In genomic region chr7:65365560-65365959, GRCm38 (mm10) we compare ENCODE assay signal across 19 mouse cellular contexts.
"Had no signal": no experiment of that assay in that cellular context is flagged by ENCODE, and none has a peak within 500 bp of the region (broad histone marks: within the 10 kb centered on the region; RNA-seq: fewer than 3 reads in every experiment).

No protein-coding gene starts in this region.

- ATAC-seq: forebrain, postnatal 0 days; hindbrain, postnatal 0 days had no signal

- H3K27me3 ChIP-seq: heart, embryonic 13.5 days; heart, embryonic 15.5 days; hindbrain, embryonic 13.5 days; hindbrain, embryonic 15.5 days; kidney, embryonic 15.5 days; limb, embryonic 12.5 days had no signal

- H3K36me3 ChIP-seq: heart, embryonic 13.5 days; heart, embryonic 15.5 days; hindbrain, embryonic 13.5 days; hindbrain, embryonic 15.5 days; kidney, embryonic 15.5 days; limb, embryonic 10.5 days; limb, embryonic 12.5 days; liver, embryonic 13.5 days; liver, embryonic 15.5 days had no signal

- H3K27ac ChIP-seq: heart, embryonic 10.5 days; heart, embryonic 13.5 days; heart, embryonic 15.5 days; hindbrain, embryonic 13.5 days; hindbrain, embryonic 15.5 days; hindbrain, postnatal 0 days; kidney, embryonic 15.5 days; left cerebral cortex, adult 2 months; limb, embryonic 10.5 days; limb, embryonic 12.5 days; liver, embryonic 13.5 days; liver, embryonic 15.5 days had no signal

- H3K4me3 ChIP-seq: heart, embryonic 10.5 days; heart, embryonic 13.5 days; heart, embryonic 15.5 days; hindbrain, embryonic 13.5 days; hindbrain, embryonic 15.5 days; kidney, embryonic 15.5 days; left cerebral cortex, adult 2 months; limb, embryonic 10.5 days; limb, embryonic 12.5 days; liver, embryonic 13.5 days; liver, embryonic 15.5 days had no signal

- H3K4me2 ChIP-seq: heart, embryonic 13.5 days; heart, embryonic 15.5 days; hindbrain, embryonic 13.5 days; hindbrain, embryonic 15.5 days; kidney, embryonic 15.5 days; limb, embryonic 12.5 days; liver, embryonic 11.5 days; liver, embryonic 13.5 days; liver, embryonic 15.5 days had no signal

- H3K9ac ChIP-seq: forebrain, postnatal 0 days; heart, embryonic 13.5 days; heart, embryonic 15.5 days; hindbrain, embryonic 13.5 days; hindbrain, embryonic 15.5 days; kidney, embryonic 15.5 days; limb, embryonic 12.5 days; liver, embryonic 13.5 days; liver, embryonic 15.5 days had no signal

- DNase-seq: forebrain, postnatal 0 days; gastrocnemius, postnatal 36 days; heart, postnatal 36 days; kidney, adult 18-20 months; kidney, adult 9 months; layer of hippocampus, adult 9-11 months; liver, embryonic 13.5 days had no signal

- H3K9me3 ChIP-seq: heart, embryonic 10.5 days; heart, embryonic 13.5 days; heart, embryonic 15.5 days; hindbrain, embryonic 13.5 days; hindbrain, embryonic 15.5 days; kidney, embryonic 15.5 days; limb, embryonic 10.5 days; limb, embryonic 12.5 days; liver, embryonic 13.5 days; liver, embryonic 15.5 days had no signal
